Mouse (Mus musculus): ENCODE measurements around the gene Rgl3.

DNA sequence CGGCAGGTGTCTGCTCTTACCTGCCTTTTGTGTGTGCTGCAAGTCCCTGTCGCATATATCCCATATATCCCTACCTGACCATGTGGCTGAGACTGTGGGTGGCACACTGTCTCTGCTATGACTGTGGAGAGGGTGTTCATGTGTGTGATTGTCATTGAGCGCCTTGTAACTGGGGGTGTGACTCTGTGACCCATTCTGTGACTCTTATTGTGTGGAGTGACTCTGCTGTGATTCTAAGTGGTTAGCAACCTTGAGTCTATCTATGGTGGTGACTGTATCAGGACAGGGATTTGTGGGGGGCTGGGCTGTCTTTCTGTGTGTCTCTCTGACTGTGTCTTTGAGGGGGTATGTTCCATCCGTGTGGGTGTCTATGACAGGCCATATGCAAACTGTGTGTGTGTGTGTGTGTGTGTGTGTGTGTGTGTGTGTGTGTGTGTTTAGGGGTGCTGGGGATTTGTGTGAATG, 51.5 kb downstream of the Rgl3 start:
- TF ChIP-seq CTCF (IDR thresholded peaks at IDR 0.05; ENCODE audit: extremely low read depth, insufficient read depth, insufficient read length, insufficient replicate concordance) (no peak), POLR2A (IDR thresholded peaks at IDR 0.05; ENCODE audit: low read depth, low read length) (no peak)

All from spleen, adult 2 months (tissue).